ENCODE assay signal across 13 mouse cellular contexts in genomic region chr15:56278006-56278405, GRCm38 (mm10).
DNase-seq lines count a peak whose midpoint lies in the region; ATAC-seq lines count a peak whose summit lies in the region.
"Had no signal": no experiment of that assay in that cellular context is flagged by ENCODE, and none has a peak within 500 bp of the region (broad histone marks: within the 10 kb centered on the region; RNA-seq: fewer than 3 reads in every experiment).

No protein-coding gene starts in this region.

- no peaks in the 10 kb centered on the region for H3K36me3 ChIP-seq in midbrain, embryonic 14.5 days (ENCODE audit: control insufficient read depth, insufficient read depth, low read length)
- H3K36me3 ChIP-seq in midbrain, embryonic 11.5 days (ENCODE audit: control insufficient read depth, insufficient read depth, low read length): no peaks in the 10 kb centered on the region
- H3K36me3 ChIP-seq in limb, embryonic 13.5 days: no peaks in the 10 kb centered on the region
- H3K36me3 ChIP-seq: G1E; heart, embryonic 13.5 days had no signal

- H3K4me2 ChIP-seq in midbrain, embryonic 14.5 days (ENCODE audit: low read length): no peak overlapping the region
- H3K4me2 ChIP-seq in midbrain, embryonic 11.5 days: no peak overlapping the region
- H3K4me2 ChIP-seq in limb, embryonic 13.5 days (replicated peaks): no peak overlapping the region
- H3K4me2 ChIP-seq: heart, embryonic 13.5 days had no signal

- H3K9me3 ChIP-seq in midbrain, embryonic 14.5 days (ENCODE audit: control insufficient read depth, low read length): no peaks in the 10 kb centered on the region
- no peaks in the 10 kb centered on the region for H3K9me3 ChIP-seq in midbrain, embryonic 11.5 days (ENCODE audit: control insufficient read depth, low read length)
- H3K9me3 ChIP-seq in limb, embryonic 13.5 days: no peaks in the 10 kb centered on the region
- H3K9me3 ChIP-seq: G1E; heart, embryonic 13.5 days had no signal

- ATAC-seq in midbrain, embryonic 14.5 days (ENCODE audit: low FRiP score, low TSS enrichment): peak; percentile 29; the same call in 1 of the 2 replicates
- ATAC-seq in midbrain, embryonic 11.5 days (ENCODE audit: low FRiP score): no peak
- ATAC-seq in limb, embryonic 13.5 days (ENCODE audit: low FRiP score, low read depth): no peak
- ATAC-seq: activated CD4-positive, CD25-positive, alpha-beta regulatory T cell, adult 4 months had no signal

- 0 out of 2 replicates have a peak overlapping the region, but pooled peaks have one; percentile 20 for H3K27ac ChIP-seq in midbrain, embryonic 14.5 days (replicated peaks; ENCODE audit: low read depth, low read length)
- no peak overlapping the region for H3K27ac ChIP-seq in midbrain, embryonic 11.5 days (ENCODE audit: low read depth, low read length)
- peak overlapping the region; percentile 69 for H3K27ac ChIP-seq in limb, embryonic 13.5 days
- H3K27ac ChIP-seq: gastrocnemius, adult 2 months; kidney, postnatal 0 days had no signal

- peak; percentile 6 for DNase-seq in embryo, embryonic 10 days (ENCODE audit: low spot score)
- DNase-seq in embryo, embryonic 9.5 days (ENCODE audit: extremely low spot score): no peak
- peak; percentile 39 for DNase-seq in midbrain, embryonic 14.5 days
- DNase-seq in midbrain, embryonic 11.5 days (ENCODE audit: low spot score, missing footprints): no peak
- no peak for DNase-seq in thymus, postnatal 14 days
- DNase-seq in layer of hippocampus, postnatal 25 days (ENCODE audit: extremely low spot score in 1 of 2, low spot score in 1 of 2): no peak
- DNase-seq in adrenal gland, postnatal 14 days: no peak

- H3K9ac ChIP-seq in midbrain, embryonic 14.5 days (replicated peaks; ENCODE audit: low read length): no peak overlapping the region
- no peak overlapping the region for H3K9ac ChIP-seq in midbrain, embryonic 11.5 days (ENCODE audit: low read length)
- H3K9ac ChIP-seq in limb, embryonic 13.5 days: no peak overlapping the region
- H3K9ac ChIP-seq: heart, embryonic 13.5 days had no signal

- no peak overlapping the region for H3K4me3 ChIP-seq in midbrain, embryonic 14.5 days (replicated peaks; ENCODE audit: low read depth, low read length)
- no peak overlapping the region for H3K4me3 ChIP-seq in midbrain, embryonic 11.5 days (ENCODE audit: low read depth, low read length)
- H3K4me3 ChIP-seq in limb, embryonic 13.5 days: no peak overlapping the region
- H3K4me3 ChIP-seq: gastrocnemius, adult 2 months; heart, embryonic 13.5 days had no signal

- H3K27me3 ChIP-seq in midbrain, embryonic 14.5 days (ENCODE audit: control insufficient read depth, insufficient read depth, low read length): no peaks in the 10 kb centered on the region
- no peaks in the 10 kb centered on the region for H3K27me3 ChIP-seq in midbrain, embryonic 11.5 days (ENCODE audit: control insufficient read depth, insufficient read depth, low read length)
- no peaks in the 10 kb centered on the region for H3K27me3 ChIP-seq in limb, embryonic 13.5 days
- H3K27me3 ChIP-seq: heart, embryonic 13.5 days had no signal

- 45% methylated on average over 3 of the region's 3 CpGs for WGBS in midbrain, embryonic 14.5 days
- WGBS in midbrain, embryonic 11.5 days: 73% methylated on average over 3 of the region's 3 CpGs
- WGBS in limb, embryonic 13.5 days: 29% methylated on average over 3 of the region's 3 CpGs

- no peaks in the 10 kb centered on the region for H3K4me1 ChIP-seq in midbrain, embryonic 14.5 days (ENCODE audit: control insufficient read depth, insufficient read depth, low read length)
- H3K4me1 ChIP-seq in midbrain, embryonic 11.5 days (ENCODE audit: control insufficient read depth, insufficient read depth, low read length): no peaks in the 10 kb centered on the region
- peaks cover 15% of the 10 kb centered on the region for H3K4me1 ChIP-seq in limb, embryonic 13.5 days

Comparison
In these comparisons a context has a peak if more than half of its experiments do, and no peak if none do; other contexts are left out.
1. DNase-seq: peak in embryo, embryonic 10 days (single experiment) and midbrain, embryonic 14.5 days (single experiment); none in embryo, embryonic 9.5 days (single experiment), midbrain, embryonic 11.5 days (single experiment), thymus, postnatal 14 days (single experiment), layer of hippocampus, postnatal 25 days (0 of 2) and adrenal gland, postnatal 14 days (single experiment).